In genomic region chr19:16358905-16359304, GRCm38 (mm10) we compare ENCODE assay signal across 9 mouse cellular contexts.
DNase-seq lines count a peak whose midpoint lies in the region; ATAC-seq and TF ChIP-seq lines count a peak whose summit lies in the region.
"Had no signal": no experiment of that assay in that cellular context is flagged by ENCODE, and none has a peak within 500 bp of the region (broad histone marks: within the 10 kb centered on the region; RNA-seq: fewer than 3 reads in every experiment).

No protein-coding gene starts in this region.

- no peak overlapping the region for H3K9ac ChIP-seq in limb, embryonic 13.5 days
- no peak overlapping the region for H3K9ac ChIP-seq in MEL (ENCODE audit: control insufficient read depth, low read depth, low read length, poor library complexity, severe bottlenecking)
- H3K9ac ChIP-seq: midbrain, embryonic 12.5 days had no signal

- intact Hi-C loops in gastrocnemius, postnatal 14 days (cut with DNase I; ENCODE audit: low total_unique reads): loop anchor here (5.0 kb wide), 1 partner anchor 238 kb away; no protein-coding TSS in a partner anchor

- H3K4me2 ChIP-seq in limb, embryonic 13.5 days (replicated peaks): no peak overlapping the region
- H3K4me2 ChIP-seq: midbrain, embryonic 12.5 days had no signal

- no peak for TF ChIP-seq EP300 in MEL (IDR thresholded peaks at IDR 0.05; ENCODE audit: low read depth in 1 of 2, low read length in 2 of 2)

- H3K79me2 ChIP-seq in MEL (ENCODE audit: control insufficient read depth, insufficient read depth, low read length, poor library complexity): no peaks in the 10 kb centered on the region

- no peaks in the 10 kb centered on the region for H3K9me3 ChIP-seq in limb, embryonic 13.5 days
- H3K9me3 ChIP-seq in limb, embryonic 10.5 days (replicated peaks): no peaks in the 10 kb centered on the region
- H3K9me3 ChIP-seq in MEL (replicated peaks; ENCODE audit: insufficient read depth, low read length): no peaks in the 10 kb centered on the region
- H3K9me3 ChIP-seq: midbrain, embryonic 12.5 days had no signal

- TF ChIP-seq CTCF in MEL (IDR thresholded peaks at IDR 0.05 in 2 of 3, conservative IDR thresholded peaks at IDR 0.05 in 1 of 3; ENCODE audit: control insufficient read depth in 1 of 3, insufficient read depth in 1 of 3, low read depth in 2 of 3, low read length in 3 of 3, poor library complexity in 1 of 3, severe bottlenecking in 1 of 3): peak; percentile 17 to 72 (median 64); a peak in 4 of 6 replicates

- no peak overlapping the region for H3K27ac ChIP-seq in limb, embryonic 13.5 days
- no peak overlapping the region for H3K27ac ChIP-seq in limb, embryonic 10.5 days
- H3K27ac ChIP-seq in MEL (ENCODE audit: control insufficient read depth, low read depth, low read length): no peak overlapping the region
- H3K27ac ChIP-seq: midbrain, embryonic 12.5 days had no signal

- no peak for ATAC-seq in cerebellum, adult (ENCODE audit: insufficient number of reproducible peaks, low FRiP score, low TSS enrichment)
- peak; percentile 67; the same call in 1 of the 2 replicates for ATAC-seq in limb, embryonic 13.5 days (ENCODE audit: low FRiP score, low read depth)

- H3K36me3 ChIP-seq in limb, embryonic 13.5 days: peaks cover 11% of the 10 kb centered on the region
- H3K36me3 ChIP-seq in limb, embryonic 10.5 days: peaks cover 9% of the 10 kb centered on the region
- H3K36me3 ChIP-seq in MEL (ENCODE audit: control insufficient read depth in 1 of 2, insufficient read depth in 2 of 2, low read length in 2 of 2): no peaks in the 10 kb centered on the region

- H3K4me3 ChIP-seq in limb, embryonic 13.5 days: no peak overlapping the region
- H3K4me3 ChIP-seq in limb, embryonic 10.5 days: no peak overlapping the region
- no peak overlapping the region for H3K4me3 ChIP-seq in MEL (ENCODE audit: control insufficient read depth in 1 of 2, insufficient read depth in 1 of 2, low read depth in 2 of 2, low read length in 2 of 2)
- H3K4me3 ChIP-seq: midbrain, embryonic 12.5 days had no signal

- DNase-seq in cerebellum, postnatal 10 days: peak; percentile 59 to 61
- DNase-seq in limb, embryonic 10.5 days (ENCODE audit: low spot score): no peak
- peak; percentile 44 for DNase-seq in MEL (ENCODE audit: low read depth, low spot score)
- peak; percentile 35 for DNase-seq in gastrocnemius, postnatal 14 days
- DNase-seq in lung, postnatal 10 days: peak; percentile 67
- no peak for DNase-seq in spleen, postnatal 36 days (ENCODE audit: low spot score in 2 of 2)

- TF ChIP-seq RAD21 in MEL (IDR thresholded peaks at IDR 0.05; ENCODE audit: low read depth, low read length): peak; percentile 78

- TF ChIP-seq POLR2A in MEL (IDR thresholded peaks at IDR 0.05; ENCODE audit: control insufficient read depth in 1 of 2, insufficient read depth in 1 of 2, low read depth in 1 of 2, low read length in 2 of 2, poor library complexity in 1 of 2): no peak

- H3K27me3 ChIP-seq in limb, embryonic 13.5 days: no peaks in the 10 kb centered on the region
- H3K27me3 ChIP-seq in limb, embryonic 10.5 days (ENCODE audit: low read depth, poor library complexity, severe bottlenecking): no peaks in the 10 kb centered on the region
- peaks cover 0 to 7% of the 10 kb centered on the region in 2 experiments; a peak in 2 of 4 replicates for H3K27me3 ChIP-seq in MEL (ENCODE audit: control insufficient read depth in 1 of 2, insufficient read depth in 2 of 2, low read length in 2 of 2)
- H3K27me3 ChIP-seq: midbrain, embryonic 12.5 days had no signal

- WGBS in limb, embryonic 13.5 days: 68% methylated on average over 5 of the region's 5 CpGs
- WGBS in limb, embryonic 10.5 days: 79% methylated on average over 5 of the region's 5 CpGs

- H3K4me1 ChIP-seq in limb, embryonic 13.5 days: peaks cover 11% of the 10 kb centered on the region
- H3K4me1 ChIP-seq in limb, embryonic 10.5 days: no peaks in the 10 kb centered on the region
- no peaks in the 10 kb centered on the region for H3K4me1 ChIP-seq in MEL (ENCODE audit: control insufficient read depth in 1 of 2, insufficient read depth in 2 of 2, low read length in 2 of 2)

TF ChIP-seq in MEL, 35 proteins besides CTCF, POLR2A, EP300 and RAD21:
- TF ChIP-seq ZC3H11A (IDR thresholded peaks at IDR 0.05; ENCODE audit: low read depth, low read length): peak; percentile 70
- TF ChIP-seq SMC3 (IDR thresholded peaks at IDR 0.05; ENCODE audit: low read depth, low read length): peak; percentile 89
- TF ChIP-seq NELFE (IDR thresholded peaks at IDR 0.05; ENCODE audit: low read depth, low read length): no peak
- no peak for TF ChIP-seq ELF1 (IDR thresholded peaks at IDR 0.05; ENCODE audit: low read depth, low read length)
- TF ChIP-seq POLR2AphosphoS5 (IDR thresholded peaks at IDR 0.05; ENCODE audit: borderline replicate concordance, low read depth, low read length): no peak
- TF ChIP-seq USF2 (IDR thresholded peaks at IDR 0.05; ENCODE audit: borderline replicate concordance in 1 of 2, insufficient read depth in 1 of 2, low read depth in 1 of 2, low read length in 2 of 2): no peak
- TF ChIP-seq MAZ (IDR thresholded peaks at IDR 0.05; ENCODE audit: low read depth, low read length): no peak
TF ChIP-seq in MEL: peak in this region for 2.

Comparison
In these comparisons a context has a peak if more than half of its experiments do, and no peak if none do; other contexts are left out.
1. DNase-seq: peak in cerebellum, postnatal 10 days (2 of 2), MEL (single experiment), gastrocnemius, postnatal 14 days (single experiment) and lung, postnatal 10 days (single experiment); none in limb, embryonic 10.5 days (single experiment) and spleen, postnatal 36 days (0 of 2).